Mouse (Mus musculus) bone marrow, adult 2 months (tissue): Measurements from ENCODE around the gene Rhof.

Experiments
- CTCF ChIP-seq: fragments of 200-500 bp; IDR thresholded peaks from 2 replicates; pipeline ENCODE4 v1.5.1; 2011; ENCODE audit warnings: low read length, control low read depth; ENCODE audit not compliant: control insufficient read depth, insufficient read depth
- POLR2A ChIP-seq: fragments of 200-500 bp; IDR thresholded peaks from 2 replicates; pipeline ENCODE4 v1.6.1; 2011; ENCODE audit warnings: low read depth, mild to moderate bottlenecking, control low read depth, low read length, borderline replicate concordance; ENCODE audit not compliant: control insufficient read depth

DNA sequence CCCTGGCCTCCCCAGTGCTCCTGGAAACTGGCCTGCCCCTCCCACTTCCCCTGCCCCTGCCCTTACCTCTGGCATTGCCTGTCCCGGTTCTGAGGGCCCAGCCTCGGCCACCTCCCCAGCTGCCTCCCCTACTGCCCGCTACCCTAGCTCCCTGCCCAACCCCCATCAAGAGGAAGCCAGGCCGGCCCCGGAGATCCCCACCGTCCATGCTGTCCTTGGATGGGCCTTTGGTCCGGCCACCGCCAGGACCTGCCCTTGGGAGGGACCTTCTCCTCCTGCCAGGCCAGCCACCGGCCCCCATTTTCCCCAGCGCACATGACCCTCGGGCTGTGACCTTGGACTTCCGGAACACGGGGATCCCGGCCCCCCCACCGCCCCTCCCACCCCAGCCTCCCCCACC is 27.8 kb upstream of the Rhof start:
- TF ChIP-seq CTCF (no peak), POLR2A (no peak)
